Mouse (Mus musculus) hindbrain, embryonic 13.5 days (tissue): ENCODE data around the gene Trpm3. TPM values are rescaled to one million over a fixed set of nuclear protein-coding genes. Genes with fewer than 3 reads are reported as not detected.

Source experiments
- ATAC-seq: fragments of 200-750 bp; cut with Nextera tagmentation; 2 replicates; pipeline ENCODE4 v1.8.0; 2017; ENCODE audit warnings: moderate TSS enrichment; ENCODE audit not compliant: low FRiP score
- H3K27ac ChIP-seq: fragments of 300-500 bp; sonication (generic); 2 replicates; pipeline ENCODE4 v1.5.1; 2015; ENCODE audit warnings: inconsistent platforms, mild to moderate bottlenecking, moderate library complexity
- H3K27me3 ChIP-seq: fragments of 300-500 bp; sonication (generic); 2 replicates; pipeline ENCODE4 v1.6.1; 2015; ENCODE audit warnings: mild to moderate bottlenecking, inconsistent platforms
- H3K36me3 ChIP-seq: fragments of 300-500 bp; sonication (generic); 2 replicates; pipeline ENCODE4 v1.6.1; 2015; ENCODE audit warnings: mild to moderate bottlenecking, inconsistent platforms
- H3K4me1 ChIP-seq: fragments of 300-500 bp; sonication (generic); replicated peaks from 2 replicates; pipeline ENCODE4 v1.6.1; 2015; ENCODE audit warnings: inconsistent platforms
- H3K4me2 ChIP-seq: fragments of 300-500 bp; sonication (generic); 2 replicates; pipeline ENCODE4 v1.6.1; 2015; ENCODE audit warnings: inconsistent platforms, mild to moderate bottlenecking, moderate library complexity
- H3K4me3 ChIP-seq: fragments of 300-500 bp; sonication (generic); 2 replicates; pipeline ENCODE4 v1.5.1; 2015; ENCODE audit warnings: mild to moderate bottlenecking, inconsistent platforms
- H3K9ac ChIP-seq: fragments of 300-500 bp; sonication (generic); 2 replicates; pipeline ENCODE4 v1.6.1; 2015; ENCODE audit warnings: mild to moderate bottlenecking, inconsistent platforms
- H3K9me3 ChIP-seq: fragments of 300-500 bp; sonication (generic); 2 replicates; pipeline ENCODE4 v1.6.1; 2016; ENCODE audit warnings: inconsistent platforms
- WGBS: fragments of 180-500 bp; shearing (Covaris S2); methylation state at CpG from one replicate; pipeline ENCODE4 v1.1.7; 2015; 5-methylcytosine and 5-hydroxymethylcytosine counted together
- polyA plus RNA-seq: library from polyadenylated mRNA; unstranded; fragments of >200 nt; fragmentation: Nextera tagmentation; extraction: Ambion mirVana; gene quantifications from 2 replicates; pipeline ENCODE4 v1.2.1, GENCODE M21; 2015

Trpm3 gene
- polyA plus RNA-seq, 1 experiment from 2014 or later: 33.2 TPM

DNA sequence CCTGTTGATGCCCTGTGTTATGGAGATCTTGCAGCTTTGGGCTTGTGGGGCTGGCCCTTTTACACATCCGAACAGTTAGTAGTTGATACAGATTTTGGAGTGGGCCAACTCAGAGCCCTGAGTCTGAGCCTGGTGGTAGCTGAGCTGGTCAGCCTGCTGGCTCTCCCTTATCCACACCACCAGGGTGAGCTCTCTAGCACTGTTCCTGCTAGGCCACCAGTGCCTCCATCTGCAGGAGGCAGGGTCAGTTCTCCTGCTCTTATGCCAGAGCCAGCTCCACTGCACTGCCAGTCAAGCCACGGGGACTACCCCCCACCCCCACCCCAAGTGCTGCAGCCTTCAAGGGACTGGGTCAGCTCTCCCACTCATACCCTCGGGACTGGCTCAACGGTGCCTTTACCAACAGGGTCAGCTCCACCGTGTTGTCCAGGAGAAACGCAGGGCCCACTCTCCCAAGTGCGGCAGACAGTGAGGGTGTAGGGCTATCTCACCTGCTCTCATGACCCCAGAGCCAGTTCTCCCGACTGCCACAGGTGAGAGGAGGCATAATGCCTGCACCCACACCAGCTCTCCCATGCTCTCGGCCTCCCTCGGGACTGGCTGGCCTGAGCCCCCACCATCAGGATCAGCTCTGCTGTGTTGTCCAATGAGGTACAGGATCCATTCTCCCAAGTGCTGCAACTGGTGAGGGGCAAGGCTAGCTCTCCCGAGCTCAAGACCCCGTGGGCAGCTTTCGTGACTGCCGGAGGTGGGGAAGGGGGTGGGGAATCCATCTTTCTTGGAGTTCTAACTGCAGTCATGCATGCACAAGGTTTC, 821.8 kb downstream of the Trpm3 start:
- Histone ChIP-seq H3K4me1 (peaks cover 17% of the 10 kb centered on the region), H3K4me3 (no peak overlapping the region), H3K9me3 (no peaks in the 10 kb centered on the region), H3K36me3 (no peaks in the 10 kb centered on the region), H3K27ac (no peak overlapping the region), H3K27me3 (no peaks in the 10 kb centered on the region), H3K4me2 (no peak overlapping the region), H3K9ac (no peak overlapping the region)
- WGBS: 71% methylated on average over 14 of the region's 14 CpGs
- ATAC-seq: peak; percentile 23; the same call in 1 of the 2 replicates

DNA sequence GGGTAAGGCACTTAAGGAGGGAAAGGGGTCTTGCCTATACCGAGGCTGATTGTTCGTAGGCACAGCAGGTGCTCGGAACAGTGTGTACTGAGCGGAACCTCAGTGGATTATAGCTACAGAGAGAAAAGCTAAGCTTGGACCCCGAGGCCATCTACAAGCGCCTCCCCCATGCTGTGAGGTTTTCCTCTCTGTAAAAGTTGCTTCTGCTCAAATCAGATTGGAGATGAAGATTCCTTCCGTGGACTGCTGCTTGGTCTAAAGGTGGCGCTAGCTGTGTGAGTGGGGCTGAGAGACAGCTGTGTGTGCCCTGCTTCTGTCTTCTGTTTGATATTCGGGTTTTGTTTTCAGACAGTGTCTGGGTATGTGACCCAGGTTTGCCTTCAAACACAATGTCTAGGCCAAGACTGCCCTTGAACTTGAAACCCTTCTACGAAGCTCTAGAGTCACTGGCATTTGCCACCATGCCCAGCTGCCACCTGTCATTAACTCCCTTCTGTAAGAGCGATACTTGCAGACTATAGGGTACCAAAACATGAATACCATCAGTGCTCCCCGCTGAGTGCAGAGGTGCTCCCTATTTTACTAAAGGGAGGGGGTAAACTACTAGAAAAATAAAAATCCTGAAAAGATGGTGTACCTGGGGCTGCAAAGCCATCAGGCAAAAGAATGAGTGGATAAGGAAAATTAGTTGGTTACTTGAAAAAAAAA, 823.3 kb downstream of the Trpm3 start:
- H3K36me3 ChIP-seq: no peaks in the 10 kb centered on the region
- H3K4me3 ChIP-seq: no peak overlapping the region
- no peaks in the 10 kb centered on the region for H3K27me3 ChIP-seq
- no peak overlapping the region for H3K4me2 ChIP-seq
- H3K4me1 ChIP-seq: peaks cover 17% of the 10 kb centered on the region
- H3K9me3 ChIP-seq: no peaks in the 10 kb centered on the region
- WGBS: 51% methylated on average over 12 of the region's 12 CpGs
- H3K9ac ChIP-seq: no peak overlapping the region
- no peak for ATAC-seq
- H3K27ac ChIP-seq: no peak overlapping the region

DNA sequence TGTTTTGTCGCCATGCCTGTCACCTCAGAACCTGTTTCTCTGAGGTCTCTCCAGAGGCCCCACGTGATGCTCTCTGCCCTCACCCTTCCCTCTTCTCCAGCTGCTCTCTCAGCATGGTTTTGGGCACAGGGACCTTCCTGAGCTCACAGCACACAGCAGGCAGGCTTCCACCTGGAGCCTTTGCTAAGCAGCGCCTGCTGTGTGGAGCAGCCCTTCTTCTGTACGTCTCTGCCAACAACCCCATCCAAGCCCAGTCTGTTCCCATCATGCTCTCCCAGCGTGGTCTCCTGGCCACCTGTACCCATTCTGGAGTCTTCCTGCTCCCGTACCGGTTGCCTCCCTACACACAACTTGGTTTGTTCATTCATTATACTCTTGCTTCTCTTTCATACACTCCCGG, 823.9 kb downstream of the Trpm3 start:
- no peaks in the 10 kb centered on the region for H3K27me3 ChIP-seq
- H3K9ac ChIP-seq: no peak overlapping the region
- H3K4me2 ChIP-seq: no peak overlapping the region
- no peaks in the 10 kb centered on the region for H3K36me3 ChIP-seq
- ATAC-seq: no peak
- no peak overlapping the region for H3K27ac ChIP-seq
- H3K4me1 ChIP-seq: peaks cover 17% of the 10 kb centered on the region
- H3K9me3 ChIP-seq: no peaks in the 10 kb centered on the region
- no peak overlapping the region for H3K4me3 ChIP-seq
- WGBS: 56% methylated on average over 8 of the region's 8 CpGs

DNA sequence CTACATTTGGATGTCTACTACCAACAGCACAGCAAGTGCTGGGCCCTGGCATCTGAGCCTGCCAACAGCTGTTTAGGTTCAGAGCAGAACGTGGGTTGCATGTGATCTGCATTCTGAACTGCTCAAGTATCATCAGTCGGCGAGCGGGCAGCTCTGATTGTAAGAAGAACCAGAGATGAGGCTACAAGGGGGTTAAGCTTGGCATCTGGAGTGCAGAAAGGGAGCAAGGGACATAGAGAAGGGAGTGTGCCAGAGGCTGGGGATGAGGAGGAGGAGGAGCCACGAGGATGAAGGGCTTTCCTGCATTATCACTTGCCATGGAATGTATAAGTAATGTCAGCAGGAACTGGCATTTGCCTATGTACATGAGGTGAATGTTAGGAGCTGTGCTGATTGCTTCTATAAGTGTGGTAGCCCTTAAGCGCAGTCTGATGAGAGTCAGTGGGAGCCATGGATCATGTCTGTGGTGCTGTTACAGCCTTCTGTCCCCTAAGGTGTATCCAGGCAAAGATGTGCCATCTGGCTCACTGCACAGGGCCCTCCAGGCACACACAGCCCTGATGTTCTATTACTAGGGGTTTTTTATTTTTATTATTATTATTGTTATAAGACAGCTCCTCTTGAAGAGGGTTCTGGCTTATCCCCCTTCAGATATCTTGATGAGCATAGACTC, 825.0 kb downstream of the Trpm3 start:
- Histone ChIP-seq H3K36me3 (no peaks in the 10 kb centered on the region), H3K9ac (no peak overlapping the region), H3K27me3 (no peaks in the 10 kb centered on the region), H3K4me1 (peaks cover 17% of the 10 kb centered on the region), H3K9me3 (no peaks in the 10 kb centered on the region), H3K27ac (no peak overlapping the region; the same call in 1 of the 2 replicates), H3K4me2 (no peak overlapping the region), H3K4me3 (no peak overlapping the region)
- ATAC-seq: no peak
- 74% methylated on average over 6 of the region's 6 CpGs for WGBS

DNA sequence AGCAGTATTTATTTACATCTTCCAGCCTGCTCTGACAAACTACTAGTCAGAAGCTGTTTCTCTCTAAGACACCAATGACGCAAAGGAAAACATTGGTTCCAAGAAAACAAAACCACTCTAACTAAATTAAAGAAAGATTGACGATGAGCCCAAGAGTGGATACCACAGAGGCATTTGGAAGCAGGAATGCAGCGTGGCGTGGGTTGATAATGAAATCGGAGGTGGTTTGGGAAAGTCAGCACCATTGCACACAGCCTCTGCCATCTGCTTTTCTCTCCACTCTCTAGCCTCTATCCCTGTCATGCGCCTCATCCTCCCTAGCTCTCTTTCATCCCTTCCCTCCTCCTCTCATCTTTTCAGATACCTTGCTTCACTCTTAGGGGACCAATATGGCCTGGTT, 826.6 kb downstream of the Trpm3 start:
- no peak overlapping the region for H3K27ac ChIP-seq
- ATAC-seq: no peak
- no peaks in the 10 kb centered on the region for H3K9me3 ChIP-seq
- H3K4me1 ChIP-seq: peaks cover 17% of the 10 kb centered on the region
- no peak overlapping the region for H3K4me3 ChIP-seq
- 82% methylated on average over 6 of the region's 6 CpGs for WGBS
- no peaks in the 10 kb centered on the region for H3K27me3 ChIP-seq
- H3K4me2 ChIP-seq: no peak overlapping the region
- no peaks in the 10 kb centered on the region for H3K36me3 ChIP-seq
- no peak overlapping the region for H3K9ac ChIP-seq

DNA sequence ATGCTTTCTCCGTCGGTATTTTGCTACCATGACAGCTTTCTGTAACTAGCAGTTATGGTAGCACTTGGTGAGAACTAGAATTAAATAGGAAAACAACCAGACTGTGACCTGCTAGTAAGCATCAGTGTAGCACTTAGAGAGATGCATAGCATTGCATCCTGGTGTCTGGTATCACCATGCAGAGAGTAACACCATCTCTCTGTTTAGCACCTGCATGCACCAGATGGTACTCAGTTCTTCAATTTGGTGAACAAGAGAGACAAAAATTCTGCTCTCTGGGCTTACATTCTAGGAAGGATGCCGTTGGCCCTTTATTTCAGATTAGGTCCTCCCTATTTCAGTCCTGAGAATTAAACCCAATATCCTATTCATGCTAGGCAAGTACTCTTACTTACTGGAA, 834.4 kb downstream of the Trpm3 start:
- no peak for ATAC-seq
- H3K4me3 ChIP-seq: no peak overlapping the region
- H3K4me1 ChIP-seq: no peaks in the 10 kb centered on the region
- H3K9ac ChIP-seq: no peak overlapping the region
- no peaks in the 10 kb centered on the region for H3K36me3 ChIP-seq
- H3K4me2 ChIP-seq: no peak overlapping the region
- no peaks in the 10 kb centered on the region for H3K27me3 ChIP-seq
- H3K9me3 ChIP-seq: no peaks in the 10 kb centered on the region
- H3K27ac ChIP-seq: no peak overlapping the region
- WGBS: 85% methylated on average over 3 of the region's 3 CpGs

DNA sequence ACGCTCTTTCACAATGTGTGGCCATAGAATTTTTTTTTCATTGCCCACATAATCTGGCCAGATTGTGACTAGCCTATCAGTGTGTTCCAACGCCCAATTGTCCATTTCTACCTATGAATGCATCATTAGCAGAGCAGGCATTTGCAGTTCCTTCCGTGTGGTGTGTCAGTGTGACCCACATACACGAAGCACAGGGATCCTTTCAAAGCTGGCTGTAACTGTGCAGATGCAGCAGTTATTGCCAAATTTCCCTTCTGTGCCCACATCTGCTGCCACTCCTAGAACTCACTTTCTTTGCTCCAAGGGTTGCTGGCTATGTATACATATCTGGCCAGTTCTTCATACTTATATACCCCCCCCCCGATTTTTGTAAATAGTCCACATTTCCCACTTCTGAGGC, 834.9 kb downstream of the Trpm3 start:
- Histone ChIP-seq H3K27me3 (no peaks in the 10 kb centered on the region), H3K4me2 (no peak overlapping the region), H3K9ac (no peak overlapping the region), H3K4me3 (no peak overlapping the region), H3K9me3 (no peaks in the 10 kb centered on the region), H3K27ac (no peak overlapping the region), H3K4me1 (no peaks in the 10 kb centered on the region), H3K36me3 (no peaks in the 10 kb centered on the region)
- 93% methylated on average over 5 of the region's 5 CpGs for WGBS
- no peak for ATAC-seq

DNA sequence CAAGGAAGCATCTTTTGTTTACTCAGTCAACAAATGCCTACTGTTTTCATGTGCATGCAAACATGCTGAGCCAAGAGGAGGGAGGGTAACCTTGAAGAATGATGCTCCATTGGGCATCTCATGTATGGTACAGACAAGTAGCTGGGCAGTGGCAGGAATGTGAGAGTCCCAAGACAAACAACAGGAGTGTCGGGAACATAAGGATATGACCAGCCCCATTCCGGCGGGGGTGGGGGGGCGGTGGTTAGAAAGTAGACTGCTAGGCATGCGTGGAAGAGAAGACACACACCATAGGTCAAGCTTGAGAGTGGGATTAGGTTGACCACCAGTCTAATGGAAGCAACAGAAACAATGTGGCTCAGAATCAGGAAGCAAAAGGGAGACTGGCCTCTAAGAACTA, 837.0 kb downstream of the Trpm3 start:
- Histone ChIP-seq H3K9ac (no peak overlapping the region), H3K4me1 (no peaks in the 10 kb centered on the region), H3K4me2 (no peak overlapping the region), H3K36me3 (no peaks in the 10 kb centered on the region), H3K27me3 (no peaks in the 10 kb centered on the region), H3K9me3 (no peaks in the 10 kb centered on the region), H3K27ac (no peak overlapping the region), H3K4me3 (no peak overlapping the region)
- ATAC-seq: no peak
- 100% methylated on average over 5 of the region's 5 CpGs for WGBS

DNA sequence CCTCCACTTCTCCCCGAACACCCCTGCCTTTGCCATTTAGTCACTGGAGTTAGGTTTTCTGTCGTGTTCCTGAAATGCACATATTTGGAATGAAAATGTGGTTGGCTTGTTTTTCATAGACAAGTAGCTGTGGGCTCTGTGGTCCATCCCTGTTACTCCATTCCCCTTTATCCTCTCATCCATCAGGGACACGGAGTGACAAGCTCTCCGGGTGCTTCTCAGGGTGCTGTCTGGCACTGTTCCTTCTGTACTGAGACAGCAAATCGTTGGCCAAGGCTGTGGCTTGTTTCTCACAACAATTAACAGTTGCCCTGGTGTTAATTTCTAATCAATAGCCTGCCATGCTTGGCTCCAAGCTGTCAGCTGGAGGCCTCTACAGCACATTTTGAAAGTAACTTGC, 838.7 kb downstream of the Trpm3 start:
- no peak overlapping the region for H3K4me2 ChIP-seq
- no peak overlapping the region for H3K9ac ChIP-seq
- 74% methylated on average over 5 of the region's 5 CpGs for WGBS
- no peaks in the 10 kb centered on the region for H3K9me3 ChIP-seq
- H3K27ac ChIP-seq: no peak overlapping the region
- H3K4me3 ChIP-seq: no peak overlapping the region
- ATAC-seq: no peak
- no peaks in the 10 kb centered on the region for H3K36me3 ChIP-seq
- H3K27me3 ChIP-seq: no peaks in the 10 kb centered on the region
- no peaks in the 10 kb centered on the region for H3K4me1 ChIP-seq

DNA sequence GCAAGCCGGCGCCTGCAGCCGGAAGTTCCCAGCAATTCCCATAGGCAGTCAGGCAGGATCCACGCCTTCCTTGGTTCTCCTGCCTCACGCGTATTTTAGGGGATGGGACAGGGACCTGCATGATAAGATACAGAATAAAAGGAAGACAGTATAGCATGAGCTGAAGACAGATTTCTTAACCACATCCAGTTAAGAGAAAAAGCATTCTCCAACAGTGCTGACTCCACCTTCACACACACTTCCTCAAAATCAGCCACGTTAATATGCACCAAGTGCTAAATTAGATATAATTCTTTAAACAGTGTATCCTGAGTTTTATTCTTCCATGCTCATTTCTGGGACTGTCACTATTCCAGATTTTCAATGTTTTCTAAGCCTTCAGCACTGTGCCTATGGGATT, 839.9 kb downstream of the Trpm3 start:
- Histone ChIP-seq H3K4me3 (no peak overlapping the region), H3K27ac (no peak overlapping the region), H3K4me1 (no peaks in the 10 kb centered on the region), H3K4me2 (no peak overlapping the region), H3K9ac (no peak overlapping the region), H3K36me3 (no peaks in the 10 kb centered on the region), H3K9me3 (no peaks in the 10 kb centered on the region), H3K27me3 (no peaks in the 10 kb centered on the region)
- no peak for ATAC-seq
- 94% methylated on average over 7 of the region's 7 CpGs for WGBS

DNA sequence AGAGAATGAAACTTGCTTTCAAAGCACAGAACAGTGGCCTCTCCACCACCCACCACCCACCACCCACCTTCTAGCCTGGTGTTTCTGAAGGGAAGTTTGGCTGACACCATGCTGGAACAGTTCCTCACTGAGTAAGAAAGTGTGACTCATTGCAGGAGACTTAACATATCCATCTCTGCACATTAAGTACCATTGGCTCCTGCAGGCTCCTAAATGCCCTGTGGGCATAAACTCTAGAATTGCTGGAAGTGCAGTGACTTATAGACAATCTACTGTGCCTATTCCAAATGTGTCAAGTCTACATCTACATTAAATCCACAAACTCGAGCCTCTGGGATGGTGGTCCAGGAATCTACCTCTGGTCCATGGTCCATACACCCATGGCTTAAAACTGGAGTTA, 840.3 kb downstream of the Trpm3 start:
- no peak for ATAC-seq
- Histone ChIP-seq H3K9me3 (no peaks in the 10 kb centered on the region), H3K9ac (no peak overlapping the region), H3K4me1 (no peaks in the 10 kb centered on the region), H3K4me3 (no peak overlapping the region), H3K27ac (no peak overlapping the region), H3K27me3 (no peaks in the 10 kb centered on the region), H3K4me2 (no peak overlapping the region), H3K36me3 (no peaks in the 10 kb centered on the region)
- 75% methylated on average over 1 of the region's 1 CpGs for WGBS

DNA sequence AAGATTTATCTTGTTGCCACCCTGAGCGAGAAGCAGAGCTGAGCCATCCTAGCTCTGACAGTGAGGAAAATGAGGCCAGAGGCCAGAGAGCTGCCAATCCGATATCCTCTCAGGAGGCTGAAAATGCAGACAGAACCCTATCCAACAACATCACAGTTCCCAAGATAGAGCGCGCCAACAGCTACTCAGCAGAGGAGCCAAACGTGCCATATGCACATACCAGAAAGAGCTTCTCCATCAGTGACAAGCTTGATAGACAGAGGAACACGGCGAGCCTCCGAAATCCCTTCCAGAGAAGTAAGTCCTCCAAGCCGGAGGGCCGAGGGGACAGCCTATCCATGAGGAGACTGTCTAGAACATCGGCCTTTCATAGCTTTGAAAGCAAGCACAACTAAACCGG, 849.1 kb downstream of the Trpm3 start:
- no peaks in the 10 kb centered on the region for H3K27me3 ChIP-seq
- no peak for ATAC-seq
- H3K4me2 ChIP-seq: no peak overlapping the region
- no peak overlapping the region for H3K27ac ChIP-seq
- WGBS: 92% methylated on average over 12 of the region's 12 CpGs
- H3K4me1 ChIP-seq: no peaks in the 10 kb centered on the region
- no peak overlapping the region for H3K9ac ChIP-seq
- no peaks in the 10 kb centered on the region for H3K9me3 ChIP-seq
- H3K36me3 ChIP-seq: peaks cover 11% of the 10 kb centered on the region
- no peak overlapping the region for H3K4me3 ChIP-seq
